Mouse (Mus musculus): ENCODE measurements around the gene Slc35d2.

GRCm38 (mm10) chr13:64105690-64106089 is 23.5 kb downstream of the Slc35d2 start:
- TF ChIP-seq POLR2A (IDR thresholded peaks at IDR 0.05; ENCODE audit: insufficient read depth, low read depth, low read length) (no peak), EP300 (IDR thresholded peaks at IDR 0.05; ENCODE audit: insufficient read depth, low read depth, low read length) (no peak)

Measured in heart, adult 2 months (tissue).